Mouse (Mus musculus) heart, adult 2 months (tissue): ENCODE results near the gene Eif4g1. TPM values are rescaled to one million over a fixed set of nuclear protein-coding genes. Genes with fewer than 3 reads are reported as not detected.
A peak's percentile ranks its signal among the peaks of the same experiment; 100 is the strongest.

Source experiments
- DNase-seq, 2 experiments: peaks; one replicate each; pipeline ENCODE4 v3.0.0; 2021
- H3K27ac ChIP-seq: fragments of 200-600 bp; 2 replicates; pipeline ENCODE4 v1.8.1; 2022
- H3K27me3 ChIP-seq: fragments of 200-500 bp; 2 replicates; pipeline ENCODE4 v1.6.1; 2012; ENCODE audit warnings: mild to moderate bottlenecking, low read length, inconsistent platforms, mixed read lengths; ENCODE audit not compliant: control insufficient read depth, insufficient read depth
- H3K36me3 ChIP-seq: fragments of 200-500 bp; 2 replicates; pipeline ENCODE4 v1.6.1; 2012; ENCODE audit warnings: low read length, inconsistent platforms; ENCODE audit not compliant: control insufficient read depth, insufficient read depth
- H3K4me1 ChIP-seq: fragments of 200-500 bp; 2 replicates; pipeline ENCODE4 v1.6.1; 2011; ENCODE audit warnings: low read length; ENCODE audit not compliant: control insufficient read depth, insufficient read depth
- H3K4me3 ChIP-seq: fragments of 200-600 bp; 2 replicates; pipeline ENCODE4 v1.8.1; 2022
- H3K79me2 ChIP-seq: fragments of 200-500 bp; replicated peaks from 2 replicates; pipeline ENCODE4 v1.6.1; 2012; ENCODE audit warnings: mild to moderate bottlenecking, inconsistent platforms, low read length, moderate library complexity, mixed read lengths; ENCODE audit not compliant: control insufficient read depth, insufficient read depth
- H3K9ac ChIP-seq: fragments of 200-500 bp; 2 replicates; pipeline ENCODE4 v1.6.1; 2012; ENCODE audit warnings: low read depth, mild to moderate bottlenecking, control low read depth, inconsistent platforms, low read length, mixed read lengths
- CTCF ChIP-seq: fragments of 200-600 bp; IDR thresholded peaks from 2 replicates; pipeline ENCODE4 v1.8.1; 2022; ENCODE audit warnings: antibody characterized with exemption, mild to moderate bottlenecking, moderate library complexity
- EP300 ChIP-seq: fragments of 200-500 bp; IDR thresholded peaks from 2 replicates; pipeline ENCODE4 v1.6.1; 2011; ENCODE audit warnings: low read depth, low read length, control low read depth; ENCODE audit not compliant: insufficient read depth
- POLR2A ChIP-seq: fragments of 200-500 bp; IDR thresholded peaks from 2 replicates; pipeline ENCODE4 v1.6.1; 2011; ENCODE audit warnings: mild to moderate bottlenecking, low read depth, low read length, control low read depth; ENCODE audit not compliant: insufficient read depth
- WGBS: fragments of 180-500 bp; shearing (Covaris S2); methylation state at CpG from one replicate; pipeline ENCODE4 v1.1.7; 2018; 5-methylcytosine and 5-hydroxymethylcytosine counted together
- intact Hi-C: fragments of 180-260 bp; cut with DNase I; formaldehyde crosslinking; loops from one replicate; pipeline ENCODE4 v1.15.1; 2025
- polyA plus RNA-seq: library from polyadenylated mRNA; depleted of rRNA; stranded (reverse); fragments of >200 nt; gene quantifications from 2 replicates; pipeline ENCODE4 v1.2.3, GENCODE M21; 2012
- total RNA-seq, 2 experiments: library from RNA; stranded (reverse); gene quantifications; 2 replicates each; pipeline ENCODE4 v1.2.3; 2021

Eif4g1 gene
- total and polyA plus RNA-seq, 3 experiments: 343 to 420 (median 344) TPM

- intact Hi-C loops: loop anchor here (5.0 kb wide), 2 partner anchors 168 to 218 kb away; partner anchors contain the start of genes Abcf3 and Eif2b5
- TF ChIP-seq POLR2A (no peak), EP300 (no peak), CTCF (no peak)
- H3K27ac ChIP-seq: peak overlapping the region; percentile 31; the same call in 1 of the 2 replicates
- H3K4me3 ChIP-seq: peak overlapping the region; percentile 80
- H3K4me1 ChIP-seq: peaks cover 4% of the 10 kb centered on the region
- peak overlapping the region; percentile 72 for H3K9ac ChIP-seq
- H3K36me3 ChIP-seq: no peaks in the 10 kb centered on the region
- no peaks in the 10 kb centered on the region for H3K27me3 ChIP-seq
- 7% methylated on average over 12 of the region's 12 CpGs for WGBS
- no peak for DNase-seq
- no peaks in the 10 kb centered on the region for H3K79me2 ChIP-seq
Observed at GRCm38 (mm10) chr16:20715566-20715965, 47.5 kb downstream of the Eif4g1 start.

- H3K4me3 ChIP-seq: peak overlapping the region; percentile 80
Observed at GRCm38 (mm10) chr16:20715976-20716840, 48.1 kb downstream of the Eif4g1 start.

GRCm38 (mm10) chr16:20716841-20717180, 48.7 kb downstream of the Eif4g1 start:
- peak overlapping the region; percentile 90 for H3K27ac ChIP-seq
- no peaks in the 10 kb centered on the region for H3K79me2 ChIP-seq
- peaks cover 4% of the 10 kb centered on the region for H3K4me1 ChIP-seq
- H3K27me3 ChIP-seq: no peaks in the 10 kb centered on the region
- DNase-seq: no peak
- peak overlapping the region; percentile 69 for H3K9ac ChIP-seq
- intact Hi-C loops: loop anchor here (2.0 to 5.0 kb wide), 3 partner anchors 44 to 220 kb away; partner anchors contain the start of genes Abcf3 and Eif2b5
- 2% methylated on average over 8 of the region's 8 CpGs for whole genome bisulfite sequencing
- H3K4me3 ChIP-seq: peak overlapping the region; percentile 80
- peak; percentile 39; the same call in 1 of the 2 replicates for TF ChIP-seq POLR2A
- no peak for TF ChIP-seq EP300
- no peaks in the 10 kb centered on the region for H3K36me3 ChIP-seq

More at GRCm38 (mm10) chr16:20715976-20716840, 48.1 kb downstream of the Eif4g1 start:
- peak; percentile 42 for TF ChIP-seq CTCF
- TF ChIP-seq POLR2A: no peak
- Histone ChIP-seq H3K27me3 (no peaks in the 10 kb centered on the region), H3K36me3 (no peaks in the 10 kb centered on the region), H3K79me2 (no peaks in the 10 kb centered on the region), H3K4me1 (peaks cover 4% of the 10 kb centered on the region), H3K9ac (peak overlapping the region; percentile 72), H3K27ac (peak overlapping the region; percentile 90)
- intact Hi-C loops: loop anchor here (2.0 to 5.0 kb wide), 3 partner anchors 43 to 219 kb away; partner anchors contain the start of genes Abcf3 and Eif2b5
- peak; percentile 88 to 89 for DNase-seq
- under 1% methylated on average over 68 of the region's 68 CpGs for WGBS

GRCm38 (mm10) chr16:20717181-20717977, 49.3 kb downstream of the Eif4g1 start, which contains the start of the genes Polr2h and Clcn2:
Gene Polr2h (plus strand): TSS chr16:20717665.
Gene Clcn2 (minus strand): TSS chr16:20717746.
- intact Hi-C loops: loop anchor here (2.0 to 5.0 kb wide), 3 partner anchors 45 to 220 kb away; partner anchors contain the start of genes Abcf3 and Eif2b5
- Histone ChIP-seq H3K79me2 (no peaks in the 10 kb centered on the region), H3K27me3 (no peaks in the 10 kb centered on the region), H3K9ac (peak within 1 kb of the TSS; percentile 76), H3K4me3 (peak within 1 kb of the TSS; percentile 80), H3K36me3 (no peaks in the 10 kb centered on the region), H3K27ac (peak within 1 kb of the TSS; percentile 90), H3K4me1 (peaks cover 4% of the 10 kb centered on the region)
- peak; percentile 98 for DNase-seq
- TF ChIP-seq CTCF (peak; percentile 87), EP300 (no peak; the same call in 1 of the 2 replicates), POLR2A (peak; percentile 63)
- under 1% methylated on average over 62 of the region's 62 CpGs for WGBS

- intact Hi-C loops: loop anchor here (2.0 to 5.0 kb wide), 3 partner anchors 45 to 221 kb away; partner anchors contain the start of genes Abcf3 and Eif2b5
- no peak for DNase-seq
- WGBS: under 1% methylated on average over 18 of the region's 18 CpGs
- Histone ChIP-seq H3K36me3 (no peaks in the 10 kb centered on the region), H3K79me2 (no peaks in the 10 kb centered on the region), H3K4me1 (peaks cover 4% of the 10 kb centered on the region), H3K27me3 (no peaks in the 10 kb centered on the region), H3K4me3 (peak overlapping the region; percentile 80), H3K9ac (peak overlapping the region; percentile 76), H3K27ac (peak overlapping the region; percentile 90)
- TF ChIP-seq CTCF (no peak), POLR2A (no peak), EP300 (no peak)
Observed at GRCm38 (mm10) chr16:20717978-20718670, 50.0 kb downstream of the Eif4g1 start.
